Mouse (Mus musculus) C2C12 (cell line): Measurements from ENCODE around the gene Gm21981.

Experiments used
- CTCF ChIP-seq: IDR thresholded peaks from one replicate; pipeline ENCODE4 v1.5.1; 2011; ENCODE audit not compliant: control insufficient read depth, insufficient read depth, insufficient read length
- MAX ChIP-seq: IDR thresholded peaks from one replicate; pipeline ENCODE4 v1.6.1; 2011; ENCODE audit warnings: mild to moderate bottlenecking, control low read depth

DNA sequence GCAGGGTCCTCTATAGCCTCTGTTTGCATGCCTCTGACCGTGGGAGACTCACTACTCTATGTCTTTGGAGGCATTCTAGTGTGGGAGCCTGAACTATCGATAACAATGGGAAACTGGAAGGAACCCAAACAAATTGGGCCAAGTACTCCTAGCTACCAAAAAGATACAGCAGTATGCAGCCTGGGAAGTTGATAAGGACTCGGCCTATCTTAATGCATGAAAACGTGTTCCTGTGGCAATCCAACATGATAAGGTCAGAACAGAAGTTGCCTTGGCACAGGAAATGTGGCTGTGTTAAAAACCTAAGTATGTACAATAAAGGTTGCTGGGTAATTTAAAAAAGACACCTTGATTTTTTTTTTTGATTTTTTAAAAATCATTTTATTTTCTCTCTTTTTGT, 26.9 kb upstream of the Gm21981 start:
- TF ChIP-seq CTCF = no peak
- TF ChIP-seq MAX = no peak
